Mouse (Mus musculus): ENCODE data around the gene Eif4enif1.

- TF ChIP-seq EP300 (IDR thresholded peaks at IDR 0.05; ENCODE audit: low read depth) (no peak), CTCF (IDR thresholded peaks at IDR 0.05; ENCODE audit: low read depth) (no peak)
Measured at GRCm38 (mm10) chr11:3287921-3288320, 85.7 kb downstream of the Eif4enif1 start.

Measured in liver, embryonic 14.5 days (tissue).